Mouse (Mus musculus): ENCODE results near the gene Tanc2.
A peak's percentile ranks its signal among the peaks of the same experiment; 100 is the strongest.

The Tanc2 gene

GRCm38 (mm10) chr11:105643995-105644394, 54.2 kb downstream of the Tanc2 start:
- ATAC-seq (ENCODE audit: low TSS enrichment): no peak

DNA sequence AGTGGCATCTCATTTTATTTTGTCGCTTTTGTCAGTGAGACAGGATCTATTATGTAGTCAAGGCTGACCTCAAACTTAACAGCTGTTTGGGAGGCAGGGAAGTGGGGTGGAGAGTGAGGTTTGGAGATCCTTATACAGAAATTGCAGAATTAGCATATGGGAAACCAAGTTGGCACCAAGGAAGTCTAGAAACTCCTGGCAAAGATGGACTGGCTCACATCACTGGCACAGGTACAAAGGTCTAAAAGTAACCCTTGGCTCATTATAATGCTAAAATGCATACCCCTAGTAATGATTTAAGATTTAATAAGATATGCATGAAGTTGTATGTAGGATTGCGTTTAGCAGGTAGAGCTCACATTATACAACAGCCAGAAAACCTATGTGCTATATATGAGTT, 58.2 kb downstream of the Tanc2 start:
- ATAC-seq (ENCODE audit: low TSS enrichment): no peak

GRCm38 (mm10) chr11:105654616-105655015, 64.8 kb downstream of the Tanc2 start:
- no peak for ATAC-seq (ENCODE audit: low TSS enrichment)

GRCm38 (mm10) chr11:105655335-105655734, 65.5 kb downstream of the Tanc2 start:
- peak; percentile 83 for ATAC-seq (ENCODE audit: low TSS enrichment)

DNA sequence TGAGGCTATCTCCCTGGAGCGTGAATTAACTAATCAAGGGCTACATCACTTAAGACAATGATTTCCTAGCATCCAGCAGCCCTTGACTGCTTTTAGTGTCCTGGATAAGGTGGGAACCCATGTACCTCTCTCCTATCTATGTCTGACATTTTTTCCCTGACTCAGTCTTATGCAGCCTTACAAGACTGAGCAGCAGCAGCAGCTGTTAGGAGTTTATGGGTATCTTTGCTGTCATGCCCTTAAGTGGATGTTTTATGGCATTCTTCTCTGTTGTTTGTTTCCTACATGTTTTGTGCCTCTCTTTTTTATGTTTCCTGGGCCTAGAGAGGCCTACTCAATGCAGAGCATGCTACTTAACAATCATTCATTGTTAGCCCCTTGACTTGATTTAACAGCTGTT, 78.1 kb downstream of the Tanc2 start:
- no peak for ATAC-seq (ENCODE audit: low TSS enrichment)

- ATAC-seq (ENCODE audit: low TSS enrichment): no peak
These were observed 89.2 kb downstream of the Tanc2 start for GRCm38 (mm10) chr11:105678996-105679395.

- no peak for ATAC-seq (ENCODE audit: low TSS enrichment)
These were observed 95.0 kb downstream of the Tanc2 start for GRCm38 (mm10) chr11:105684747-105685146.

DNA sequence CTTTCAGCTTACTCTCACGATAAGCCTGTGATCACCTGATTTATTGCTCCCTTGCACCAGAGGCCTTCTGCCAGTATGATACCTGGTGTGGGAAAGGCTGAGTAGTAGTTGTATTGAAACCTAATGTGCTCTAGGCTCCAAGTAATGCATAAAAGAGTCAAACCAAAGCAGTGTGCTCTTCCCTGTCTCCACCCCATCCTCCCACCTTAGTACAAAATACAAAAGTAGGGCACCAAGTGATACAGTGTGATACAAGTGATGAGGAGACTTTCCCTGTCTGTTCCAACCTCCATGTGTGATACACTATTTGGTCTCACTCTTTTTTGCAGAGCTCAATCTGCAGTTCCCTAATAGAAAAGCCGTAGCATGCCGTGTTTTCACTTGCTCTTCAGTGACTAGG, 110.7 kb downstream of the Tanc2 start:
- peak; percentile 93 for ATAC-seq (ENCODE audit: low TSS enrichment)

DNA sequence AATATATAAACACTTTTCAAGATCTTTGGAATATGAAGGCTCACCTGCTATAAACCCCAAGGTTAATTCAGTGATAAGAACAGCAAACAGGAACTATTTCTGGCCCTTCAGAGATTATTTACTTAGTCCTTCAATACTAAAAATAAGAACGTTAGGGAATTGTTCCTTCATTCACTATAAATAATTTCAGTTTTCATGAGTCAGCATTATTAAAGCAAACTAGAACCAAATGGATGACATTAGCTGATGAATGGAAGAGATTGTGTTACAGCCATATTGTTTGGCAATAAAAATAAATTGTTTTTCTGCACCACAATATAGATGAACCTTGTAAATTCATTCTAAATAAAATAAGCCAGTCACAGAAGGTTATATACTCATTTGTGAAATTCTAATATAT, 129.9 kb downstream of the Tanc2 start:
- ATAC-seq (ENCODE audit: low TSS enrichment): no peak

- ATAC-seq (ENCODE audit: low TSS enrichment): peak; percentile 95
These were observed 141.8 kb downstream of the Tanc2 start for GRCm38 (mm10) chr11:105731541-105731940.

- peak; percentile 62; the same call in 1 of the 2 replicates for ATAC-seq (ENCODE audit: low TSS enrichment)
These were observed 142.3 kb downstream of the Tanc2 start for GRCm38 (mm10) chr11:105731989-105732531.

GRCm38 (mm10) chr11:105743171-105743570, 153.4 kb downstream of the Tanc2 start:
- ATAC-seq (ENCODE audit: low TSS enrichment): no peak

DNA sequence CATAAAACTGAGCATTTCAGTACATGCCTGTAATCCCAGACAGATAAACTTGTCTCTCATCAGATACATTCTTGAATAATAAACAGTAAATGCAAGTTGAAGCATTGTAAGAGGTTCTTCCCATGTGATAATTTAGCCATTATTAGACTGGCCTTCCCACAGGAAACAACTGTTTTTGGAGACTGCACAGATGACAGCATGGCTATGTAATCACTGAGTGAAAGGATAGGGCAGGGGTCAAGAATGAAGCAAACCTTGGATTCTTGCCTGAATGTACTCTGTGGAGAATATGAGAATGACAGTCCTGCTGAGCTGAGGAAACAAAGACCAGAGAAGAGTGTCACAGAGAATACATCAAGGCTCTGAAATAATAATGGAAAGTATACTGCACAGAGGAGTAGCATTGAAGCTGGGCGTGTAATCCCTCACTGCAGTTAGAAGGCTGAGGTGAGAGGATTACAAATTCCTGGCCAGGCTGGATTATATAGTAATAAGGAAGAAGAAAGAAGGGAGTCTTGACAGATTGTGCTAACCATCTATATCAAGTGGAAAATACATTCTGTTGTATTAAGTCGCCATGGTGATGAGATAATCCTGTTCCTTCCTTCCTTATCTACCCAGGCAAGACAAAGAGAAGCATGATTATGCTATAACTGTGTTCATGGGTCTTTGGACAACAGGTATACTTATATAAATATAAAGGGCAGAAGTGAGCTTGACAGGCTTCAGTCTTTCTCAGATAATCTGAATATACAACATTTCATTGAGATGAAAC, 159.7 kb downstream of the Tanc2 start:
- ATAC-seq (ENCODE audit: low TSS enrichment): no peak

GRCm38 (mm10) chr11:105758561-105759203, 168.9 kb downstream of the Tanc2 start:
- ATAC-seq (ENCODE audit: low TSS enrichment): no peak

DNA sequence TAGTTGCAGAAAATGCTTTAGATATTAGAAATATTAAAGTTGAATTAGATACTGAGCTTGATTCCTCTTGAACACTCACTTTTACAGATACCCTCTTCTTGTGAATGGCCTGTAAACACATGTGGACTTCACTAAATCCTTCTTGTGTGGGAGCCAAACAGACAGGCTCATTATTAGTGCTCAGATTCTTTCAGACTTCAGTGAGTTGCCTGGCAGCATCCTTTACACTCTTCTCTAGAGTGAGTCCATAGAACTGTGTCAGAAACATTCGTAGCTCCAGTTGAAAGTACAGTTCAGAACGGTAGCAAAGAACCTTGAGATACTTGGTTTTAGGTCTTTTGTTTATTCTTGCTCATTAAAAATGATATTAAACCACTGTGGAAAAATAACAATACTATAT, 169.6 kb downstream of the Tanc2 start:
- ATAC-seq (ENCODE audit: low TSS enrichment): no peak

- ATAC-seq (ENCODE audit: low TSS enrichment): no peak
These were observed 170.6 kb downstream of the Tanc2 start for GRCm38 (mm10) chr11:105760346-105760745.

- ATAC-seq (ENCODE audit: low TSS enrichment): no peak
These were observed 188.0 kb downstream of the Tanc2 start for GRCm38 (mm10) chr11:105777802-105778201.

DNA sequence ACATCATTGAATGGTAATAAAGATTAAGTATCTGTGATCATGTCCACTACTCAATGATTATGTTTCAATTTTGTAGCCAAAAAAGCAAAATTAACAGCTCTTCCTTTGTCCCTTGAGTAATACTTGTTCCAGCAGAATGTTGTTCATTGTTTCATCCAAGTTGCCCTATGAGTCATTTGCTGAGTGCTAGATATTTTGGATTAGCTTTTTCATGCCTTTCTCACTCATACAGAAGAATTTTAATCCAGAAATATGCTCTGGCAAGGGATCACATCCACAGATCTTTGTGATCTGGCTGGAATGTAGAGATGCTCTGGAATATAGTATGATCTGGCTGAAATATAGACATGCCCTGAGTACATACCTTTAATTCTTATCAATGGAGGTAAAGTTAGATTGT, 202.7 kb downstream of the Tanc2 start:
- ATAC-seq (ENCODE audit: low TSS enrichment): no peak

- no peak for ATAC-seq (ENCODE audit: low TSS enrichment)
These were observed 213.9 kb downstream of the Tanc2 start for GRCm38 (mm10) chr11:105803686-105804085.

DNA sequence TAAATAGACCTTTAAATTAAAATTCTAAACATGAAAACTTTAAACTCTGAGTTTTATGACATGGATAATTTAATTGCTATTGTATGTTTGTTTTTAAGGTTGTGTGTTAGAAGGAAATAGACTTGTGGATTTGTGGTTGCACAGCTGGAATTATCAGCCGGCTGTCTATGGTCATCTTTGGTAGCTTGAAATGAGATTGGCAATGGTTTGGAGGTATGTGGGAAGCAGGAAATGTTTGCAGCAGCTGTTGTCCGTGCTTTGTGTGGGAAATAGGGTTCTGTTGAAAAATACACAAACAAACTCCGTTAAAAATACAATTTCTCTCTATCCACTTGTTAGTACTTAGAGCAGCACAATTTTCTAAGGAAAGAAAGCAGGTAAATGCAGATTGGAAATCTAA, 215.0 kb downstream of the Tanc2 start:
- no peak for ATAC-seq (ENCODE audit: low TSS enrichment)

GRCm38 (mm10) chr11:105807103-105807502, 217.3 kb downstream of the Tanc2 start:
- ATAC-seq (ENCODE audit: low TSS enrichment): peak; percentile 57; the same call in 1 of the 2 replicates

- 0 out of 2 replicates have a peak, but pooled peaks have one; percentile 48 for ATAC-seq (ENCODE audit: low TSS enrichment)
These were observed 233.5 kb downstream of the Tanc2 start for GRCm38 (mm10) chr11:105823246-105823645.

DNA sequence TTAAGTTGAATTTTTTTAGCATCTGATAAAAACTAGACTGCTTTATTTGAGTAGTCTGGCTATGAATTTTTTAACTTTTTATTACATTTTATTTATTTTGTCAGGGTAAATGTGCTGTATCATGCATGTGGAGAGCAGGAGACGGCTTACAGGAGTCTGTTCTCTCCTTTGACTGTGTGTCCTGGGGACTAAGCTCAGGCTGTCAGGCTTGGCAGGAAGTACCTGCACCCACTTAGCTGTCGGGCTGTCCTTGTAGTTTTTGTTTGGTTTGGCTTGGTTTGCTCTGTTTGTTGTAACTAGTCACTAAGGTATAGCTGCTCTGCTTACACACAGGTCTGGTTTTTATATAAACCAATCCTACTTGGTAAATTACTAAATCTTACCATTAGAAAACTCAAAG, 234.0 kb downstream of the Tanc2 start:
- no peak for ATAC-seq (ENCODE audit: low TSS enrichment)

Measured in frontal cortex, adult (tissue).